Mouse (Mus musculus): ENCODE measurements around the gene Cd5. TPM values are rescaled to one million over a fixed set of nuclear protein-coding genes. Genes with fewer than 3 reads are reported as not detected.

The Cd5 gene
- polyA plus RNA-seq, 1 experiment from 2014 or later: not detected

GRCm38 (mm10) chr19:10685727-10686126 lies 53.1 kb downstream of the Cd5 start:
- H3K36me3 ChIP-seq (ENCODE audit: control insufficient read depth, insufficient read depth, low read length): no peaks in the 10 kb centered on the region
- no peak overlapping the region for H3K27ac ChIP-seq (ENCODE audit: low read depth, low read length)
- no peaks in the 10 kb centered on the region for H3K9me3 ChIP-seq (ENCODE audit: control insufficient read depth, low read length)
- peaks cover 3% of the 10 kb centered on the region; the same call in 1 of the 2 replicates for H3K4me1 ChIP-seq (replicated peaks; ENCODE audit: control insufficient read depth, insufficient read depth, low read length)
- ATAC-seq (ENCODE audit: low FRiP score) (no peak), DNase-seq (ENCODE audit: low spot score) (no peak)
- no peak overlapping the region for H3K9ac ChIP-seq (ENCODE audit: low read depth, low read length)
- no peak overlapping the region for H3K4me3 ChIP-seq (ENCODE audit: low read depth, low read length)
- H3K4me2 ChIP-seq (replicated peaks; ENCODE audit: low read depth, low read length): no peak overlapping the region
- no peaks in the 10 kb centered on the region for H3K27me3 ChIP-seq (ENCODE audit: control insufficient read depth, insufficient read depth, low read length)
- 79% methylated on average over 2 of the region's 2 CpGs for WGBS

- H3K9me3 ChIP-seq (ENCODE audit: control insufficient read depth, low read length): no peaks in the 10 kb centered on the region
- H3K36me3 ChIP-seq (ENCODE audit: control insufficient read depth, insufficient read depth, low read length): no peaks in the 10 kb centered on the region
- H3K4me3 ChIP-seq (ENCODE audit: low read depth, low read length): no peak overlapping the region
- no peak overlapping the region for H3K9ac ChIP-seq (ENCODE audit: low read depth, low read length)
- 88% methylated on average over 9 of the region's 9 CpGs for WGBS
- no peak overlapping the region for H3K4me2 ChIP-seq (replicated peaks; ENCODE audit: low read depth, low read length)
- H3K27ac ChIP-seq (ENCODE audit: low read depth, low read length): no peak overlapping the region
- DNase-seq (ENCODE audit: low spot score) (no peak), ATAC-seq (ENCODE audit: low FRiP score) (no peak)
- peaks cover 3% of the 10 kb centered on the region; the same call in 1 of the 2 replicates for H3K4me1 ChIP-seq (replicated peaks; ENCODE audit: control insufficient read depth, insufficient read depth, low read length)
- no peaks in the 10 kb centered on the region for H3K27me3 ChIP-seq (ENCODE audit: control insufficient read depth, insufficient read depth, low read length)
Observed at GRCm38 (mm10) chr19:10685081-10685480, 53.7 kb downstream of the Cd5 start.

GRCm38 (mm10) chr19:10681571-10681970 lies 57.2 kb downstream of the Cd5 start:
- no peaks in the 10 kb centered on the region for H3K27me3 ChIP-seq (ENCODE audit: control insufficient read depth, insufficient read depth, low read length)
- H3K4me1 ChIP-seq (replicated peaks; ENCODE audit: control insufficient read depth, insufficient read depth, low read length): no peaks in the 10 kb centered on the region
- WGBS: 69% methylated on average over 4 of the region's 4 CpGs
- no peak for DNase-seq (ENCODE audit: low spot score)
- no peak overlapping the region for H3K9ac ChIP-seq (ENCODE audit: low read depth, low read length)
- no peaks in the 10 kb centered on the region for H3K36me3 ChIP-seq (ENCODE audit: control insufficient read depth, insufficient read depth, low read length)
- H3K4me2 ChIP-seq (replicated peaks; ENCODE audit: low read depth, low read length): no peak overlapping the region
- H3K27ac ChIP-seq (ENCODE audit: low read depth, low read length): no peak overlapping the region
- no peaks in the 10 kb centered on the region for H3K9me3 ChIP-seq (ENCODE audit: control insufficient read depth, low read length)
- no peak overlapping the region for H3K4me3 ChIP-seq (ENCODE audit: low read depth, low read length)
- ATAC-seq (ENCODE audit: low FRiP score): no peak

GRCm38 (mm10) chr19:10678772-10679067 lies 60.1 kb downstream of the Cd5 start:
- H3K27me3 ChIP-seq (ENCODE audit: control insufficient read depth, insufficient read depth, low read length): no peaks in the 10 kb centered on the region

GRCm38 (mm10) chr19:10677915-10678771 lies 60.7 kb downstream of the Cd5 start, which contains the start of gene Pga5:
Gene Pga5, minus strand, starts transcription at chr19:10678071.
- H3K4me2 ChIP-seq (replicated peaks; ENCODE audit: low read depth, low read length): no peak within 1 kb of the TSS
- H3K4me1 ChIP-seq (replicated peaks; ENCODE audit: control insufficient read depth, insufficient read depth, low read length): no peaks in the 10 kb centered on the region
- no peak within 1 kb of the TSS for H3K9ac ChIP-seq (ENCODE audit: low read depth, low read length)
- ATAC-seq (ENCODE audit: low FRiP score) (peak; percentile 60; the same call in 1 of the 2 replicates), DNase-seq (ENCODE audit: low spot score) (peak; percentile 84)
- H3K27me3 ChIP-seq (ENCODE audit: control insufficient read depth, insufficient read depth, low read length): no peaks in the 10 kb centered on the region
- WGBS: 42% methylated on average over 6 of the region's 6 CpGs
- H3K9me3 ChIP-seq (ENCODE audit: control insufficient read depth, low read length): no peaks in the 10 kb centered on the region
- no peak within 1 kb of the TSS for H3K4me3 ChIP-seq (ENCODE audit: low read depth, low read length)
- H3K27ac ChIP-seq (ENCODE audit: low read depth, low read length): no peak within 1 kb of the TSS
- no peaks in the 10 kb centered on the region for H3K36me3 ChIP-seq (ENCODE audit: control insufficient read depth, insufficient read depth, low read length)

More at GRCm38 (mm10) chr19:10678772-10679067, 60.1 kb downstream of the Cd5 start:
- Histone ChIP-seq H3K9me3 (ENCODE audit: control insufficient read depth, low read length) (no peaks in the 10 kb centered on the region), H3K9ac (ENCODE audit: low read depth, low read length) (no peak overlapping the region), H3K27ac (ENCODE audit: low read depth, low read length) (no peak overlapping the region), H3K36me3 (ENCODE audit: control insufficient read depth, insufficient read depth, low read length) (no peaks in the 10 kb centered on the region), H3K4me2 (replicated peaks; ENCODE audit: low read depth, low read length) (no peak overlapping the region), H3K4me1 (replicated peaks; ENCODE audit: control insufficient read depth, insufficient read depth, low read length) (no peaks in the 10 kb centered on the region), H3K4me3 (ENCODE audit: low read depth, low read length) (no peak overlapping the region)
- 86% methylated on average over 1 of the region's 1 CpGs for WGBS
- peak; percentile 47; the same call in 1 of the 2 replicates for ATAC-seq (ENCODE audit: low FRiP score)
- no peak for DNase-seq (ENCODE audit: low spot score)

- Histone ChIP-seq H3K4me3 (ENCODE audit: low read depth, low read length) (no peak overlapping the region), H3K36me3 (ENCODE audit: control insufficient read depth, insufficient read depth, low read length) (no peaks in the 10 kb centered on the region), H3K9ac (ENCODE audit: low read depth, low read length) (no peak overlapping the region), H3K4me2 (replicated peaks; ENCODE audit: low read depth, low read length) (no peak overlapping the region), H3K4me1 (replicated peaks; ENCODE audit: control insufficient read depth, insufficient read depth, low read length) (no peaks in the 10 kb centered on the region), H3K9me3 (ENCODE audit: control insufficient read depth, low read length) (no peaks in the 10 kb centered on the region), H3K27me3 (ENCODE audit: control insufficient read depth, insufficient read depth, low read length) (no peaks in the 10 kb centered on the region), H3K27ac (ENCODE audit: low read depth, low read length) (no peak overlapping the region)
- whole genome bisulfite sequencing: 88% methylated on average over 15 of the region's 16 CpGs
- ATAC-seq (ENCODE audit: low FRiP score) (no peak), DNase-seq (ENCODE audit: low spot score) (no peak)
Observed at GRCm38 (mm10) chr19:10676656-10677055, 62.1 kb downstream of the Cd5 start.

- DNase-seq (ENCODE audit: low spot score) (no peak), ATAC-seq (ENCODE audit: low FRiP score) (no peak)
- Histone ChIP-seq H3K27me3 (ENCODE audit: control insufficient read depth, insufficient read depth, low read length) (no peaks in the 10 kb centered on the region), H3K4me1 (replicated peaks; ENCODE audit: control insufficient read depth, insufficient read depth, low read length) (no peaks in the 10 kb centered on the region), H3K36me3 (ENCODE audit: control insufficient read depth, insufficient read depth, low read length) (no peaks in the 10 kb centered on the region), H3K27ac (ENCODE audit: low read depth, low read length) (no peak overlapping the region), H3K4me2 (replicated peaks; ENCODE audit: low read depth, low read length) (no peak overlapping the region), H3K4me3 (ENCODE audit: low read depth, low read length) (no peak overlapping the region), H3K9me3 (ENCODE audit: control insufficient read depth, low read length) (no peaks in the 10 kb centered on the region), H3K9ac (ENCODE audit: low read depth, low read length) (no peak overlapping the region)
- 63% methylated on average over 1 of the region's 1 CpGs for WGBS
Observed at GRCm38 (mm10) chr19:10673275-10673674, 65.5 kb downstream of the Cd5 start.

GRCm38 (mm10) chr19:10671854-10672417 lies 66.9 kb downstream of the Cd5 start:
- no peak for DNase-seq (ENCODE audit: low spot score)
- Histone ChIP-seq H3K4me3 (ENCODE audit: low read depth, low read length) (no peak overlapping the region), H3K36me3 (ENCODE audit: control insufficient read depth, insufficient read depth, low read length) (no peaks in the 10 kb centered on the region), H3K4me2 (replicated peaks; ENCODE audit: low read depth, low read length) (no peak overlapping the region), H3K9me3 (ENCODE audit: control insufficient read depth, low read length) (no peaks in the 10 kb centered on the region), H3K27ac (ENCODE audit: low read depth, low read length) (no peak overlapping the region), H3K9ac (ENCODE audit: low read depth, low read length) (no peak overlapping the region), H3K4me1 (replicated peaks; ENCODE audit: control insufficient read depth, insufficient read depth, low read length) (no peaks in the 10 kb centered on the region), H3K27me3 (ENCODE audit: control insufficient read depth, insufficient read depth, low read length) (no peaks in the 10 kb centered on the region)
- 69% methylated on average over 9 of the region's 9 CpGs for WGBS
- no peak for ATAC-seq (ENCODE audit: low FRiP score)

- Histone ChIP-seq H3K4me2 (replicated peaks; ENCODE audit: low read depth, low read length) (no peak overlapping the region), H3K4me3 (ENCODE audit: low read depth, low read length) (no peak overlapping the region), H3K36me3 (ENCODE audit: control insufficient read depth, insufficient read depth, low read length) (no peaks in the 10 kb centered on the region), H3K9me3 (ENCODE audit: control insufficient read depth, low read length) (no peaks in the 10 kb centered on the region), H3K9ac (ENCODE audit: low read depth, low read length) (no peak overlapping the region), H3K27ac (ENCODE audit: low read depth, low read length) (no peak overlapping the region), H3K27me3 (ENCODE audit: control insufficient read depth, insufficient read depth, low read length) (no peaks in the 10 kb centered on the region), H3K4me1 (replicated peaks; ENCODE audit: control insufficient read depth, insufficient read depth, low read length) (no peaks in the 10 kb centered on the region)
- DNase-seq (ENCODE audit: low spot score): no peak
- no peak for ATAC-seq (ENCODE audit: low FRiP score)
- 82% methylated on average over 4 of the region's 4 CpGs for WGBS
Observed at GRCm38 (mm10) chr19:10671319-10671718, 67.5 kb downstream of the Cd5 start.
